Mouse (Mus musculus): ENCODE data around the gene Cdk9.

- TF ChIP-seq TAL1 (conservative IDR thresholded peaks at IDR 0.05; ENCODE audit: low read depth, low read length) = no peak
- no peak for TF ChIP-seq CTCF (IDR thresholded peaks at IDR 0.05; ENCODE audit: low read depth, low read length)
These were observed 41.7 kb downstream of the Cdk9 start for GRCm38 (mm10) chr2:32671147-32671546.

Data from G1E (cell line).